Mouse (Mus musculus): ENCODE results near the gene Stxbp6. TPM values are rescaled to one million over a fixed set of nuclear protein-coding genes. Genes with fewer than 3 reads are reported as not detected.
A peak's percentile ranks its signal among the peaks of the same experiment; 100 is the strongest.
"Not testable (repeated sequence)": the region's sequence is repeated elsewhere in the genome, so short reads cannot be mapped to it uniquely, and the experiment has no call there.

The Stxbp6 gene
- polyA plus RNA-seq (2015; fragmentation: Nextera tagmentation; extraction: Ambion mirVana) = 7.0 and 7.1 TPM in 2 replicates

DNA sequence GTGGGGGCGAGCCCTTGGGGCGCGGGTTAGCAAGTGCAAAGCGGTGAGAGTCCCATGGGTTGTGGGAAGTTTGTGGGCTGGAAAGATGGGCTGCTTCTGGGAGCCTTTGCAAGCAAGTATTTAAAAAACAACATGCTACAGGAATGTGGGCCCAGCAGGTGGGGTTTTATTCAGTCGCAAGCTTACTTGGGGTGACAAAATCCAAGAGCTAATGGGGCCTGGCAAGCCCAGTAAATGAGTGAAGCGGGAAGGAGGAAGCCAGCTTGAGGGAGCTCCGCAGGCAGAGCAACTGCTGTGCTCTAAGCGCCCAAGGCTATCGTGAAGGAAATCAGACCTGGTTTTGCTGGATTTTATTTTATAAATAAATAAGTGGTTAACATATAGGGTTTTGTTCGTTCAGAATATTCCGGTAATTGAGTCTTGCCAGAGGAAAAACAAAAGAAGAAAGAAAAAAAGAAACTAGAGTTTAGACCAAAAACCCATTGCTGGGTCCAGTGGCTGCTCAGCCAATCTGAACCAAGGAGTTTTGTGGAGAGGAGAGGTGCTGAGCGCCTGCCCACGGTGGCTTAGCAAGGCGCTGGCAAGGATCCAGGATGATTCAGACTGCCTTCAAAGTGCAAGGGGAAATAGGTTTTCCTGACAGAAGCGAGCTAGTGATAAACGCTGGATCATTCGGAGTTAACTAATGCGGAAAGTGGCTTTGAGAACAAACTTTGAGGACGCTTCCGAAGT, at the start of gene Stxbp6:
Stxbp6 (minus strand) TSS at position 99 of the 732 bp plus-strand sequence.
- peak within 1 kb of the TSS; percentile 67 for H3K9ac ChIP-seq (replicated peaks)
- 0 out of 2 replicates have a peak, but pooled peaks cover 4% of the 10 kb centered on the region for H3K27me3 ChIP-seq (ENCODE audit: insufficient read depth, low read length)
- H3K4me3 ChIP-seq (ENCODE audit: low read depth, low read length) = peak within 1 kb of the TSS; percentile 61
- peak within 1 kb of the TSS; percentile 84 for H3K27ac ChIP-seq (ENCODE audit: low read depth)
- 1% methylated on average over 20 of the region's 20 CpGs for WGBS (ENCODE audit: insufficient replicate concordance)
- TF ChIP-seq EP300 (IDR thresholded peaks at IDR 0.05; ENCODE audit: low read depth) (no peak), CTCF (IDR thresholded peaks at IDR 0.05; ENCODE audit: low read depth) (no peak)
- no peaks in the 10 kb centered on the region for H3K4me1 ChIP-seq (ENCODE audit: insufficient read depth)
- H3K36me3 ChIP-seq (replicated peaks; ENCODE audit: insufficient read depth, low read length) = no peaks in the 10 kb centered on the region
- peak; percentile 26 for ATAC-seq
- H3K4me2 ChIP-seq (ENCODE audit: low read depth, low read length) = peak within 1 kb of the TSS; percentile 79
- no peaks in the 10 kb centered on the region for H3K9me3 ChIP-seq (ENCODE audit: low read length)
- peak; percentile 67 for DNase-seq

DNA sequence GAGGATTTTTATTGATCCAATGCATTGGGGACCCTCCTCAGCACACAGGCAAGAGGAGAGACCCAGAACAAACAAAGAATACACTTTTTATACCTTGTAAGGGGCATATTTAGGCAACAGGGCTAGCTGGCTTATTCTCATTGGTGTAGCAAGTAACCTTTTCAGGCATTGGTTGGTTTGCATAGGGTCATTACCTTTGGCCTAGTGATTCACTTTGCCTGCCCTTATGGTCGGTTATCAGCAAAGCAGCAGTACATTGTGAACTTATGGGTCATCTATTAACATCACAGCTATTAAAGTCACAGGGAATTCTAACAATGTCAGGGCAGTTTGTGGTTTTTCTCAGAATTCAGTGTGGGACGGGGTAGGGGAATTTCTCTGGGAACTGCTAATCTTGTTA, 28.4 kb upstream of the Stxbp6 start:
- not testable (repeated sequence) for H3K36me3 ChIP-seq (replicated peaks; ENCODE audit: insufficient read depth, low read length); H3K4me3 ChIP-seq (ENCODE audit: low read depth, low read length); H3K9me3 ChIP-seq (ENCODE audit: low read length); H3K9ac ChIP-seq (replicated peaks); DNase-seq; H3K4me1 ChIP-seq (ENCODE audit: insufficient read depth); H3K27me3 ChIP-seq (ENCODE audit: insufficient read depth, low read length); H3K4me2 ChIP-seq (ENCODE audit: low read depth, low read length)
- ATAC-seq = peak; percentile 74
- H3K27ac ChIP-seq (ENCODE audit: low read depth) = peak overlapping the region; percentile 18; the same call in 1 of the 2 replicates
- WGBS (ENCODE audit: insufficient replicate concordance) = 47% methylated on average over 2 of the region's 2 CpGs

- TF ChIP-seq EP300 (IDR thresholded peaks at IDR 0.05; ENCODE audit: low read depth) (no peak), CTCF (IDR thresholded peaks at IDR 0.05; ENCODE audit: low read depth) (no peak)
- H3K4me1 ChIP-seq (ENCODE audit: insufficient read depth) = no peaks in the 10 kb centered on the region
- no peaks in the 10 kb centered on the region for H3K27me3 ChIP-seq (ENCODE audit: insufficient read depth, low read length)
- DNase-seq = no peak
- no peak overlapping the region for H3K27ac ChIP-seq (ENCODE audit: low read depth)
- H3K9me3 ChIP-seq (ENCODE audit: low read length) = no peaks in the 10 kb centered on the region
- ATAC-seq = no peak
- H3K9ac ChIP-seq (replicated peaks) = no peak overlapping the region
- H3K4me2 ChIP-seq (ENCODE audit: low read depth, low read length) = no peak overlapping the region
- H3K4me3 ChIP-seq (ENCODE audit: low read depth, low read length) = no peak overlapping the region
- 72% methylated on average over 2 of the region's 2 CpGs for WGBS (ENCODE audit: insufficient replicate concordance)
- H3K36me3 ChIP-seq (replicated peaks; ENCODE audit: insufficient read depth, low read length) = no peaks in the 10 kb centered on the region
Observed at GRCm38 (mm10) chr12:45093732-45094131, 19.2 kb upstream of the Stxbp6 start.

- ATAC-seq (no peak), DNase-seq (no peak)
- 45% methylated on average over 3 of the region's 3 CpGs for WGBS (ENCODE audit: insufficient replicate concordance)
- H3K4me1 ChIP-seq (ENCODE audit: insufficient read depth) = no peaks in the 10 kb centered on the region
- no peaks in the 10 kb centered on the region for H3K27me3 ChIP-seq (ENCODE audit: insufficient read depth, low read length)
- TF ChIP-seq EP300 (IDR thresholded peaks at IDR 0.05; ENCODE audit: low read depth) = no peak
- H3K9me3 ChIP-seq (ENCODE audit: low read length) = no peaks in the 10 kb centered on the region
- no peak overlapping the region for H3K4me3 ChIP-seq (ENCODE audit: low read depth, low read length)
- no peak overlapping the region for H3K9ac ChIP-seq (replicated peaks)
- no peaks in the 10 kb centered on the region for H3K36me3 ChIP-seq (replicated peaks; ENCODE audit: insufficient read depth, low read length)
- H3K27ac ChIP-seq (ENCODE audit: low read depth) = no peak overlapping the region
- no peak overlapping the region for H3K4me2 ChIP-seq (ENCODE audit: low read depth, low read length)
Observed at GRCm38 (mm10) chr12:45092444-45092843, 17.9 kb upstream of the Stxbp6 start.

DNA sequence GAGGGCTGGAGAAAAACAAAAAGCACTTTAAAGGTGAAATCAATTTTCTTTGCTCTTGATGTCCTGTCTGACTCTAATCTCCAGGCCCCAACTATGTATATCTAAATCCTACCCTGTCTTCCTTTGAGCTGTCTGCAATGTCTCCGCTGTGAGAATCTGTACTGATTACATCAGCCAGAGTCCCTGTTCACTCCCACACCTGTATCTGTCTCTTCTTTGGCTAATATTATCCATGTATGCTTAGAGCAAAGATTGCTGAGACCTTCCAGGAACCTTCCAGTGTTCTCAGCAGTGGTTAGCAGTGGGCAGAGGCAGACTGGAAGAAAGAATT, 8.6 kb upstream of the Stxbp6 start:
- no peak for DNase-seq
- no peaks in the 10 kb centered on the region for H3K9me3 ChIP-seq (ENCODE audit: low read length)
- H3K9ac ChIP-seq (replicated peaks) = no peak overlapping the region
- H3K4me2 ChIP-seq (ENCODE audit: low read depth, low read length) = no peak overlapping the region
- no peaks in the 10 kb centered on the region for H3K36me3 ChIP-seq (replicated peaks; ENCODE audit: insufficient read depth, low read length)
- no peak for ATAC-seq
- 42% methylated on average over 1 of the region's 1 CpGs for WGBS (ENCODE audit: insufficient replicate concordance)
- no peak overlapping the region for H3K27ac ChIP-seq (ENCODE audit: low read depth)
- H3K27me3 ChIP-seq (ENCODE audit: insufficient read depth, low read length) = no peaks in the 10 kb centered on the region
- peaks cover 3% of the 10 kb centered on the region; the same call in 1 of the 2 replicates for H3K4me1 ChIP-seq (ENCODE audit: insufficient read depth)
- TF ChIP-seq CTCF (IDR thresholded peaks at IDR 0.05; ENCODE audit: low read depth) (no peak), EP300 (IDR thresholded peaks at IDR 0.05; ENCODE audit: low read depth) (no peak)
- no peak overlapping the region for H3K4me3 ChIP-seq (ENCODE audit: low read depth, low read length)

- Histone ChIP-seq H3K27ac (ENCODE audit: low read depth) (no peak overlapping the region), H3K36me3 (replicated peaks; ENCODE audit: insufficient read depth, low read length) (no peaks in the 10 kb centered on the region), H3K4me3 (ENCODE audit: low read depth, low read length) (no peak overlapping the region), H3K9ac (replicated peaks) (no peak overlapping the region), H3K4me2 (ENCODE audit: low read depth, low read length) (no peak overlapping the region), H3K27me3 (ENCODE audit: insufficient read depth, low read length) (no peaks in the 10 kb centered on the region), H3K9me3 (ENCODE audit: low read length) (no peaks in the 10 kb centered on the region), H3K4me1 (ENCODE audit: insufficient read depth) (peaks cover 3% of the 10 kb centered on the region; the same call in 1 of the 2 replicates)
- TF ChIP-seq EP300 (IDR thresholded peaks at IDR 0.05; ENCODE audit: low read depth) (no peak), CTCF (IDR thresholded peaks at IDR 0.05; ENCODE audit: low read depth) (no peak)
- DNase-seq (no peak), ATAC-seq (no peak)
- 58% methylated on average over 4 of the region's 4 CpGs for WGBS (ENCODE audit: insufficient replicate concordance)
Observed at GRCm38 (mm10) chr12:45082379-45083144, 8.1 kb upstream of the Stxbp6 start.

All from liver, postnatal 0 days (tissue).